Mouse (Mus musculus): ENCODE measurements around the gene Ubtd1.

GRCm38 (mm10) chr19:42072802-42073201 is 91.2 kb downstream of the Ubtd1 start:
- TF ChIP-seq CTCF (IDR thresholded peaks at IDR 0.05; ENCODE audit: borderline replicate concordance, extremely low read depth, insufficient read depth, insufficient read length), result no peak
- no peak for TF ChIP-seq POLR2A (IDR thresholded peaks at IDR 0.05; ENCODE audit: borderline replicate concordance, extremely low read depth, insufficient read depth, insufficient read length, poor library complexity, severe bottlenecking)
